Mouse (Mus musculus) small intestine, adult 2 months (tissue): Measurements from ENCODE around the gene P3h4.
A peak's percentile ranks its signal among the peaks of the same experiment; 100 is the strongest.

Experiments used
- CTCF ChIP-seq: fragments of 200-500 bp; IDR thresholded peaks from 2 replicates; pipeline ENCODE4 v1.5.1; 2012; ENCODE audit warnings: low read depth, mild to moderate bottlenecking, control low read depth, inconsistent platforms, low read length, moderate library complexity, mixed read lengths; ENCODE audit not compliant: insufficient replicate concordance, insufficient read length; ENCODE audit errors: extremely low read depth
- POLR2A ChIP-seq: fragments of 200-500 bp; IDR thresholded peaks from 2 replicates; pipeline ENCODE4 v1.6.1; 2012; ENCODE audit warnings: low read depth, mild to moderate bottlenecking, control low read depth, inconsistent platforms, low read length, moderate library complexity

- TF ChIP-seq CTCF (peak; percentile 88; the same call in 1 of the 2 replicates), POLR2A (no peak)
These were observed 52.2 kb downstream of the P3h4 start for GRCm38 (mm10) chr11:100362209-100362978.
